Mouse (Mus musculus) left cerebral cortex, postnatal 36 days (tissue): ENCODE measurements around the gene Igf1r. TPM values are rescaled to one million over a fixed set of nuclear protein-coding genes. Genes with fewer than 3 reads are reported as not detected.

Experiments
- DNase-seq, 2 experiments: peaks; one replicate each; pipeline ENCODE4 v3.0.0; 2021 to 2022; ENCODE audit warnings: low spot score in 2 of 2, mixed read lengths in 1 of 2
- intact Hi-C: fragments of 180-260 bp; cut with DNase I; formaldehyde crosslinking; loops from one replicate; pipeline ENCODE4 v1.15.1; 2025
- total RNA-seq, 2 experiments: library from RNA; stranded (reverse); gene quantifications; 2 replicates each; pipeline ENCODE4 v1.2.3; 2021

The Igf1r gene
- total RNA-seq, 2 experiments from 2014 or later: 38.4 to 62.0 TPM

GRCm38 (mm10) chr7:68182773-68183172 is 230.1 kb downstream of the Igf1r start:
- no peak for DNase-seq
- intact Hi-C loops: no loop called here

- intact Hi-C loops: no loop called here
- no peak for DNase-seq
Observed at GRCm38 (mm10) chr7:68183421-68183820, 230.8 kb downstream of the Igf1r start.

GRCm38 (mm10) chr7:68189211-68189610 is 236.6 kb downstream of the Igf1r start:
- intact Hi-C loops: no loop called here
- DNase-seq: no peak

GRCm38 (mm10) chr7:68189691-68190456 is 237.2 kb downstream of the Igf1r start:
- no peak for DNase-seq
- intact Hi-C loops: no loop called here

DNA sequence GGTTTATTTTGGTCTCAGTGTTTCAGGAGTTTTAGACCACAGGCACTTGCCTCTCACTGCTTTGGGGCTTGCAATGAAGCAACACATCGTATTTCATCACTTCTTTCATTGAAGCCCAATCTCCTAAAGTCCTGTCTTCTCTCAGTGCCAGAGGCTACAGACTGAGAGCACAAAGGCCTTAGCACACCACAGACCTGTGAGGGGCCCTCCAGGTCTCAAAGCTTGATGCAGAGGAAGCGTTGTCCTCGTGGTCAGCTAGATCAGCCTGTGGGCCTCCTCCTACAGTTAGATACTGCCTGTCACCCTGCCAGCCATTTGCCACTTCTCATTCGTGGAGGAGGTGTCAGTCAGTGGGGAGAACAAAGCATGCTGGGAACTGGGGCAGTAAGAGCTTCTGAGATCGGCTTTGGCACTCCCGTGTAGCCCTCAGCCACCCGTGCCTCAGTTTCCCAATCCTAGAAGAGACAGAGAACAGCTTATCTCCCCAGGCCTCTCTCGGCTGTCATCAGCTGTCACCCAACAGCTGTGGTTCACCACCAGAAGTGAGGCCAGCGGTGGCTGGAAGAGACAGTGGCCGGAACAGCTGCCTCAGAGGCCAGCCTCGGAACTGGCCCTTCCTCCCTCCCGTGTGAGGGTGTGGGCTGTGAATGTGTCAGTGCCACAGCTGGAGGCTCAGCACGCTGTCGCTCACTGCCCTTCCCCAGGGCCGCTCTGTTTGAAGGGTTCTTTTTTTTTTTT is 241.5 kb downstream of the Igf1r start:
- intact Hi-C loops: no loop called here
- DNase-seq: no peak

DNA sequence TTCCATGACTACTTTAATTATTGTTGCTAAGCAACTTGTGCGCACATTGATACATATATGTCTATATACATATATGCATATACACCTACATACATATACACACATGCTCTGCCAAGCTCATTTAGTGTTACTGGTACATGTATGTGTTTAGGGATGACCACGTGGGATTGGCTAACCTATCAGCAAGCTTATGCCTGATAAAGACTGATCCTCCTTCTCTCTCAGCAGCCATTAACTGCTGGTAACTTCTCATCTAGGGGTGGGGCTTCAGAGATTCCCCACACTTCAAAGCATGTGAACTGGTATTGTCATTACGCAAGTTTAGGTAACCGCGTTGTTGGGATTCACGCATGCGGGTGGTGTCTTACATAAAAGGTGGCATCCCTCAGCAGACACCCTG is 247.0 kb downstream of the Igf1r start:
- no peak for DNase-seq
- intact Hi-C loops: no loop called here

GRCm38 (mm10) chr7:68205776-68206427 is 253.3 kb downstream of the Igf1r start:
- intact Hi-C loops: no loop called here
- no peak for DNase-seq

- intact Hi-C loops: no loop called here
- no peak for DNase-seq
Observed at GRCm38 (mm10) chr7:68209039-68209438, 256.4 kb downstream of the Igf1r start.

- intact Hi-C loops: no loop called here
- DNase-seq: no peak
Observed at GRCm38 (mm10) chr7:68210417-68210816, 257.8 kb downstream of the Igf1r start.

DNA sequence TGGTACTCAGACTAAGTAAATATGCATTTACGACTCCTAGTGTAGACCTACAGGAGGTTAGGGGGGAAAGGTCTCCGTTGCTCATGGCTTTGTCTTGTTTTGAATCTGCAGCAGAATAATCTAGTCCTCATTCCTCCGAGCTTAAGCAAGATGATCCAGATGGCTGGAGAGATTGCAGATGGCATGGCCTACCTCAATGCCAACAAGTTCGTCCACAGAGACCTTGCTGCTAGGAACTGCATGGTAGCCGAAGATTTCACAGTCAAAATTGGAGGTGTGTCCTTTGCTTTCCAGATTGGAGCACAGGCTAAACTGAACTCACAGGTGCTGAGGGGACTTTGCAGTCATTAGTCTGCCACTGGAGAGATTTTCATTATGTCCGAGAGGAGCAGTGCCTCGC is 259.3 kb downstream of the Igf1r start:
- no peak for DNase-seq
- intact Hi-C loops: no loop called here

- intact Hi-C loops: no loop called here
- DNase-seq: no peak
Observed at GRCm38 (mm10) chr7:68213842-68214241, 261.2 kb downstream of the Igf1r start.

GRCm38 (mm10) chr7:68215522-68216070 is 263.0 kb downstream of the Igf1r start:
- intact Hi-C loops: no loop called here

DNA sequence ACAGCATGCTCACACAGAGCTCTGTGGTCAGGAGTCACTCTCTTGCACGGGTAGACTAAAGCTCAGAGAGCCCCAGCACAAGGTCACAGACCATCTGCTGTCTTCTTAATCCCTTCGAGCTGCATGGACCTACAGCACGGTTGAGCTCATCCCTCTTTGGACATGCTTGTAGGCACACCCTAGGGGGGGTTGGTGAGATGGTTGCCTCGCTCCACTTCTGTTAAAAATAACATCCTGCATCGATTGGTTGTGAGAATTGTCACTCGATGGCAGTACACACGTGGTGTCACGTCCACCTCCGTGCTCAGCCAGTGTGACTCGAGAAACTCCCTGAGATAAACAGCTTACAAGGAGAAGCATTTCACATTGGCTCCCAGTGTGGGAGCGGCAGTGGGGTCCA is 266.3 kb downstream of the Igf1r start:
- DNase-seq: no peak
- intact Hi-C loops: no loop called here

More at GRCm38 (mm10) chr7:68215522-68216070, 263.0 kb downstream of the Igf1r start:
- DNase-seq: no peak

GRCm38 (mm10) chr7:68221677-68222230 is 269.1 kb downstream of the Igf1r start:
- intact Hi-C loops: no loop called here
- peak; percentile 28 to 36 for DNase-seq

DNA sequence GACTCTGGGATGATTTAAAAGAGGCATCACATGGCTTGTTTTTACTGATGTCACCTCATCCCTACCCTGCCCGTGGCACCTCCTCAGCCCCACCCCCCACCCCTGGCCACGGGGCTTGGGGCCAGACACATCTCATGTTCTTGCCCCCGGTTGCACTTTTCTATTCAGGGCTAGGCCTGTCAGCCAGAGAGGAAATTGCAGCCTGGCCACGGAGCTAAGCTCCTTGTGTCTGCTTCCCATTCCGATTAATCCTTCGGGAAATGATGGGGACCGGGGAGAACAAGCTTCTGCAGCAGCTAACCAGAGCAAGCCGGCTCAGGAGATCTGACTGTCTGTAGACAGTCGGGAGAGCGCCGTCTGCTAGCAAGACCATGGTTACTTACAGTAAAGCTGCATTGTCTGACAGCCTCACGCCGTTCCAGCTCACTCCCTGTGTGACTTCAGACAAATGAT is 270.8 kb downstream of the Igf1r start:
- intact Hi-C loops: no loop called here
- DNase-seq: no peak

DNA sequence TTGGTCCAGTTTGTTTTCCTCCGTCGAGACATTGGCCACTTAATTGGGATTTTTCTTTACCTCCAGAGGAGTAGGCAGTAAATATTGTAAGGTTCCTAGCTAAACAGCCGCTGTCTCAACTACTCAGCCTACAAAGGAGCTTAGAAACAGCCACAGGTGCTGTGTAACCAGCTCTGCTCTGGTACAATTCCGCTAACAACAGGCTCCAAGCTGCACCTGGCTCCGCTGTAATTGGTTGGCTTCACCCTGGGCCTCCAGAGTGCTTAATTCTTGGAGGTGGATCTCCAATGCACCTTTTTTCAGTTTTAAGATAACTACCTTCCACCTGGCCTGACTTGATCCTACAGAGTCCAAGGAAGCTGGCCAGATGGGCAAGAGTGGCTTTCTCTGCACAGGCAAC is 271.4 kb downstream of the Igf1r start:
- intact Hi-C loops: no loop called here

DNA sequence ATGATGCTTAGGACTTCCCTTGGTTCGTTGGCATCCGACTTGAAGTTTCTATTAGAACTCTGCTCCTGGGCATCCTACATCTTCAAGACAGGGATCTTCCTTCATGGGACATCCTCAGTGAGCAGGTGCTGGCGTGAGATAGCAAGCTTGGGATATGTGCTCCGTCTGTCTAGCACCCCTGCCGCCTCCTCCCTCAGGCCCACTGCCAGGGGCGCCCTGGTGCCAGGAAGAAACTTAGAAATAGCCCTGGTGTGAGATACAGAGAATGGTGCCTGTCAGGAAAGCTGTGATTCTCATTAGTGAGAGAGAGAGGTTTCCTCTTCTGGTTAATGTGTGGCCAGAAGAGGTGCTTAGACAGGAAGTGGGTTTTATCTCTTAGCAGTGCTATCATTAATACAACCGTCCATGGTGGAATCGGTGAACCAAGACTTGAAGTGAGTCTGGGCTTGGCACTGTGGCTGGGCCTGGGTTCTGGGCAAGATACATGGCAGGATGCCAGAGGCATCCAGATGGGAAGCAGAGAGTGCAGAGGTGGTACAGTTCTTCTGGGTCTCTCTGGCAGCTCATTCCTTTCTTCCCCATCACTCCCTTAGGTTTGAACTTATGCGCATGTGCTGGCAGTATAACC is 272.9 kb downstream of the Igf1r start:
- peak in 1 of 2 experiments; percentile 65 for DNase-seq
- intact Hi-C loops: no loop called here

More for the DNA sequence above, 271.4 kb downstream of the Igf1r start:
- no peak for DNase-seq

GRCm38 (mm10) chr7:68227021-68227420 is 274.4 kb downstream of the Igf1r start:
- intact Hi-C loops: no loop called here
- no peak for DNase-seq

DNA sequence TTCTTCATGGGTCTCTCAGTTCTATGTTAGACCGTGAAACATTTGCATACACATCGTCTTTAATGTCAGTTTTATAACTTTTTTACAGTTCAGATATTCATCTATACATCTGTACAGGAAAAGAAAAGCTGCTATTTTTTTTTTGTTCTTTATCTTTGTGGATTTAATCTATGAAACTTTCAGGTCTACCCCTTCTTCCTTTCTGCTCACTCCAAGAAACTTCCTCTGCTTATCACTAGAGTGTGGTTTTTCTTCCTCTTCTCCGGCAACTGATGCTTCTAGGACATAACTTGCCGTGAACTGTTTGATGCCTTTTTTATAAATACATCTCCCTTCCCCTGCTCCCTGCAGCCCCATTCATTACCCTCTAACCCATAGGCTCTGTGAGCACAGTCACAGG is 275.0 kb downstream of the Igf1r start:
- intact Hi-C loops: no loop called here
- no peak for DNase-seq
